Mouse (Mus musculus) lung, postnatal 0 days (tissue): ENCODE results near the gene Arsg.

ENCODE experiments used
- CTCF ChIP-seq: IDR thresholded peaks from 2 replicates; pipeline ENCODE4 v1.5.1; 2016; ENCODE audit warnings: antibody characterized with exemption, mild to moderate bottlenecking
- EP300 ChIP-seq: IDR thresholded peaks from 2 replicates; pipeline ENCODE4 v1.6.1; 2016; ENCODE audit warnings: antibody characterized with exemption, mild to moderate bottlenecking, control low read depth

GRCm38 (mm10) chr11:109594761-109595160 is 121.6 kb downstream of the Arsg start:
- TF ChIP-seq EP300 (no peak), CTCF (no peak)
